Mouse (Mus musculus) CD4-positive naive resting alpha-beta T cell, adult 76 days (primary cell): ENCODE results near the gene Cd63. TPM values are rescaled to one million over a fixed set of nuclear protein-coding genes. Genes with fewer than 3 reads are reported as not detected.

ENCODE experiments used
- total RNA-seq: library from RNA; stranded (reverse); gene quantifications from one replicate; pipeline ENCODE4 v1.2.4, GENCODE M21; 2023

The Cd63 gene
- total RNA-seq: 1.9 TPM

DNA sequence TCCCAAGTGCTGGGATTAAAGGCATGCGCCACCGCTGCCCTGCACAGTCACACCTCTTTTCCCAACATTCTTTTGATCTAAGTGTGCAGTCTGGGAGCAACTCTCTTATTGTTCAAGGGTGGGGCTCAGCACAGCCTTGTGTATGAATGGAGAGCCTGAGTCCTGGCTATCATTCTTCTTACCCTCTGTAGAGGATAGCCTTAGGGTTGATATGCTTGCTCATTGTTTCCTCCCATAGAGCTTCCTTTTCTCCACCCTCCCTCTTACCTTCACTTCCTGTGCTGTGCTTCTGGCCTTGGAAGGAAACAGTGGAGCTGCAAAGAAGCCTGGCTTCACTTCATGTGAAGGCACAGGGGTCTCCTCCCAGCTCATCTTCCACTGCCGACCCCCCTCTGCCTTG is at the start of gene Cd63:
Gene Cd63, plus strand, starts transcription at position 292 of the 400 bp plus-strand sequence.

DNA sequence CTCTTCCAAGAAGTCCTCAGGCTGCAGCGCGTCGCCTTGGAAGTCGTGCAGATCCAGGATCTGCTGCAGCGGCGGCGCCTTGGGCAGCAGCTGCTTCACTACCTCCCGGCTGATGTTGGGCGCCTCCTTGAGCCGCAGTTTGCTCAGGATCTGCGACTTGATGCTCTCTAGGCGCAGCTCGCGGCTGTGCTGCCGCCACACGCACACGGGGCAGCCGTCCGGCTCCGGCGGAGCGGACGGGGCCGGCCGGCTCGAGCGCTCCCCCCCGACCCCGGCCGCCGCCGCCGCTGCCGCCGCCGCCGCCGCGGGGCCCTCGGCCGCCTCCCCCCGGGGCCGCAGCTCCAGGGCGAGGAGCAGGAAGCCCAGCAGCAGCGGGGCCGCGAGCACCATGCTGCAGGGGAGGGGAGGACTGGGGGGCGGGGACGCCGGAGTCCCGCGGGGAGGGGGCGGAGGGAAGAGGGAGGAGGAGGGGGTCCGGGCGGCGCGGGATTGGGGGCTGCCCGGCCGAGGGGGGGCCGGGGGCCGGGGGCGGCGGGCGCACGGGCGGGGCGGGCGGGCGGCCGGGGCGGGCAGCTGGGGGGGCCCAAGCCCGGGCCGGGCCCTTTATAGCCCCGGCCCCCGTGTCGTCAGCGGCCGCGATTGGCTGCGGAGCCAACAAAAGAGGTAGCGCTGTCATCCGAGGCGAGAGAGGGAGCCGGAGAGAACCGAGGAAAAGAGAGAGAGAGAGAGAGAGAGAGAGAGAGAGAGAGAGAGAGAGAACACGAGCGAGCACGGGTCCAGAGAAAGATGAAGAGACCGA is 9.3 kb upstream of the Cd63 start, which contains the start of gene Gdf11:
Gene Gdf11, minus strand, starts transcription at position 423 of the 799 bp plus-strand sequence.

DNA sequence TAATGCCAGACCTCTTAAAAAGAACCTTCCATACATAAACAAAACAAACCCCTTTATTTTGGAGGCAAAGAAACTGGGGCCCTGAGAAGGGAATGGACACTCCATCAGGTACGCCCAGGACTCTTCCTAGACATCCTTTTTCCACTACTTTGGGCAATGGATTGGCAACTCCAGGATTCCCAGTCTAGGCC is 21.9 kb downstream of the Cd63 start, which contains the start of gene Rdh5:
Gene Rdh5, minus strand, starts transcription at position 67 of the 191 bp plus-strand sequence.

DNA sequence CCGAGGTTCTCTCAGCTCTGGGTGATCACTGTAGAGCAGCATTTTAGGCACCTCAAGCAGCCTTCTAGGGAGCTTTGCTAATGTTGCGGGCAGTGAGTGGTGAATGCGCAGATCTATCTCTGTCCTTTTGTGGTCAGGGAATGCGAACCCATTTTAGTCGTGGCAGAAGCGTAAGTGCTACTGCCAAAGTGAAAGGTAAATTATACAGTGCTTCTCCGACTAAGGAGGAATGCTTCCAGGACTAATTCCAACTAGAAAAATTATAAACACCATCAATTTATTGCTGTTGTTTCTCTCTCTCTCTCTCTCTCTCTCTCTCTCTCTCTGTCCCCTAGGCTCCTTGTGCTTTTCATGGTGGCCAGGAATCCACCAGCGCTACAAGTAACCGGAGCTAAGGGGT is 23.1 kb downstream of the Cd63 start, which contains the start of gene Bloc1s1:
Gene Bloc1s1, minus strand, starts transcription at position 101 of the 400 bp plus-strand sequence.

DNA sequence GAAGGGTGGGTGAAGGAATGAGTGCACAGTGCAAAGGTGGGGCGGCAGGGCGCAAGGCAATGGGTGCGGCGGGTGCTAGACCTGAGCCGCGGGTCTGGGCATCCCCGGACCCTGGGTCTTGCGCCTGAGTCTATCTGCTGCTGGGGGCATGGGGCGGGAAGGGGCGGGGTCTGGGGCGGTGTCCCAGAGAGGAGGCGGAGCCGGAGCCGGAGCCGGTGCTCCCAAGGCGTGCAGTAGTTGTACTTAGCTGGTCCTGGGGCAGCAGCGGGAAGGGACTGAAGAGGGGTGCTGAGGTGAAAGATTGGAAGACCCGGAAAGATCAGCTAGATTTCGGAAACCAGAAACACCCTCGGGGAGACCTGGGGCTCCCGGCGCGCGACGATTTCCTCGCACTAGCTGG is 32.8 kb downstream of the Cd63 start, which contains the start of gene Itga7:
Gene Itga7, plus strand, starts transcription at position 245 of the 400 bp plus-strand sequence.

DNA sequence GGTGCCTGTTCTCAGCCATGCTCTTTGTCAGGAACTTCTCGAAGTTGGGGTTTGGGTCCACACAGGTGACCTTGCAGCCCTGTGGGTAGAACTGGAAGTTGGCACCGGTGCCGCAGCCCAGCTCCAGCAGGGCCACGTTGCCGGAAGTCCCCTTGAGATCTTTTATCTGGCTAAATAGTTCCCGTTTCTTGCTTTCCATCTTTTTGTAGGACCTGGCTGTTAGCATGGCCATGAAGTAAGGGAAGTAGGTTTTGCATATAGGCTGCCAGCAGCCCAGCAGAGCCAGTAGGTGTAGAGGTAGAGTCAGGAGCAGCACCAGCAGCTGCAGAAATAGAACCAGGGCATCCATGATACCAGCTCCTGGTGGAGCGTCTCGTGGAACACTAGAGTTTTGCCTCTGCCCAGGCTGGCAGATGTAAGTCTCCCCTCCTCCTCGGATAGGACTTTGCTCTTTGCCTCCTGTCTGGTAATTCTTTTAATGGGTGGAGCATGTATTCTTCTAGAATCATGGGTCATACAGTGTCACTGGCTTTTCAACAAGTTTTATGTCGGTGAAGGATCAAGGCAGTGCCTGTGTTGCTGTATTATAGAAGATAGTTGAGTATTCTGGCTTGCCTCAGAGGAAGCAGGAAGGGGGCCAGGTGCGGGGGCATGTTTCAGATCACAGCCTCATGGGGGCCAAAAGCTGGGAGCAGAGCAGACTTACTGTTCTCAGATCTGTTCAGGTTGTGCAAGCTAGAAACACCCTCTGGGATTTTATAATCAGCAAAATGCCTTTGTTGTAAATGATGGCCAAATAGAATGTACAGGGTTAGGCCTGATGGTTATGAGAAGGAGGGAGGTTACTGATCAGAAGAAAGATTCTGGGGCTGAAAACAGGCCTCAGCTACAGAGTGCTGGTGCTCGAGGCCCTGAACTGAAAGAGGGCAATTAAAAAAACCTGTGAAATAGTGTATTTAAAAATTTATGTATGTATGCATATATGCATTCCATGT is 60.1 kb downstream of the Cd63 start, which contains the start of gene Mettl7b:
Gene Mettl7b, minus strand, starts transcription at position 399 of the 995 bp plus-strand sequence.

Other genes starting within 250 kb of the Cd63 start
- 10.1 TPM for gene Suox, start 226.9 kb upstream of the Cd63 start, total RNA-seq
- gene Rab5b, start 204.7 kb upstream of the Cd63 start, total RNA-seq: 32.6 TPM
- not detected for gene Pmel, start 196.8 kb upstream of the Cd63 start, total RNA-seq
- gene Cdk2, start 196.0 kb upstream of the Cd63 start, total RNA-seq: 32.6 TPM
- gene Dgka, start 156.1 kb upstream of the Cd63 start, total RNA-seq: 837 TPM
- 82.4 TPM for gene Pym1, start 153.1 kb upstream of the Cd63 start, total RNA-seq
- gene Mmp19, start 110.1 kb upstream of the Cd63 start, total RNA-seq: 0.32 TPM
- 57.9 TPM for gene Dnajc14, start 96.9 kb upstream of the Cd63 start, total RNA-seq
- 6.4 TPM for gene Tmem198b, start 96.6 kb upstream of the Cd63 start, total RNA-seq
- gene Sarnp, start 83.7 kb upstream of the Cd63 start, total RNA-seq: 50.3 TPM
- gene Ormdl2, start 79.3 kb upstream of the Cd63 start, total RNA-seq: 15.3 TPM
- 10.7 TPM for gene Gdf11, start 9.3 kb upstream of the Cd63 start, total RNA-seq
- gene Rdh5, start 21.9 kb downstream of the Cd63 start, total RNA-seq: 13.7 TPM
- 53.3 TPM for gene Bloc1s1, start 23.0 kb downstream of the Cd63 start, total RNA-seq
- gene Itga7, start 32.8 kb downstream of the Cd63 start, total RNA-seq: 14.3 TPM
- not detected for gene Mettl7b, start 60.0 kb downstream of the Cd63 start, total RNA-seq
- 1.7 TPM for gene Olfr9, start 88.4 kb downstream of the Cd63 start, total RNA-seq
- 0.23 TPM for gene Olfr763, start 109.8 kb downstream of the Cd63 start, total RNA-seq
- not detected for gene Olfr764-ps1, start 138.9 kb downstream of the Cd63 start, total RNA-seq
- gene Olfr765, start 149.0 kb downstream of the Cd63 start, total RNA-seq: not detected
- gene Olfr766-ps1, start 168.0 kb downstream of the Cd63 start, total RNA-seq: not detected
- not detected for gene Olfr767, start 181.9 kb downstream of the Cd63 start, total RNA-seq
- not detected for gene Olfr768, start 198.4 kb downstream of the Cd63 start, total RNA-seq
- not detected for gene Olfr769, start 216.9 kb downstream of the Cd63 start, total RNA-seq
- not detected for gene Olfr770, start 238.0 kb downstream of the Cd63 start, total RNA-seq